Mouse (Mus musculus) liver, embryonic 16.5 days (tissue): ENCODE data around the gene Vmn1r9. TPM values are rescaled to one million over a fixed set of nuclear protein-coding genes. Genes with fewer than 3 reads are reported as not detected.
"Not testable (repeated sequence)": the region's sequence is repeated elsewhere in the genome, so short reads cannot be mapped to it uniquely, and the experiment has no call there.

Experiments used
- ATAC-seq: fragments of 200-750 bp; cut with Nextera tagmentation; 2 replicates; pipeline ENCODE4 v1.8.0; 2017; ENCODE audit warnings: low read depth, mild to moderate bottlenecking, moderate number of reproducible peaks, moderate library complexity
- H3K27ac ChIP-seq: fragments of 300-500 bp; sonication (generic); 2 replicates; pipeline ENCODE4 v1.5.1; 2014; ENCODE audit warnings: mild to moderate bottlenecking, low read length
- H3K27me3 ChIP-seq: fragments of 300-500 bp; sonication (generic); 2 replicates; pipeline ENCODE4 v1.6.1; 2014; ENCODE audit warnings: low read depth, low read length, mixed read lengths; ENCODE audit not compliant: control insufficient read depth, insufficient read depth
- H3K36me3 ChIP-seq: fragments of 300-500 bp; sonication (generic); 2 replicates; pipeline ENCODE4 v1.6.1; 2014; ENCODE audit warnings: mild to moderate bottlenecking; ENCODE audit not compliant: control insufficient read depth, insufficient read depth
- H3K4me1 ChIP-seq: fragments of 300-500 bp; sonication (generic); 2 replicates; pipeline ENCODE4 v1.6.1; 2014; ENCODE audit warnings: low read depth, low read length, mixed read lengths; ENCODE audit not compliant: control insufficient read depth
- H3K4me2 ChIP-seq: fragments of 300-500 bp; sonication (generic); 2 replicates; pipeline ENCODE4 v1.6.1; 2014; ENCODE audit warnings: low read depth, low read length, mixed read lengths
- H3K4me3 ChIP-seq: fragments of 300-500 bp; sonication (generic); 2 replicates; pipeline ENCODE4 v1.5.1; 2014; ENCODE audit warnings: low read depth, mild to moderate bottlenecking, low read length
- H3K9ac ChIP-seq: fragments of 300-500 bp; sonication (generic); 2 replicates; pipeline ENCODE4 v1.6.1; 2014; ENCODE audit warnings: low read depth, low read length
- H3K9me3 ChIP-seq: fragments of 300-500 bp; sonication (generic); replicated peaks from 2 replicates; pipeline ENCODE4 v1.6.1; 2016; ENCODE audit warnings: low read length; ENCODE audit not compliant: control insufficient read depth
- WGBS: fragments of 180-500 bp; shearing (Covaris S2); extraction: QIAGEN DNeasy Blood & Tissue Kit; methylation state at CpG from one replicate; pipeline ENCODE4 v1.1.7; 2014; ENCODE audit not compliant: insufficient replicate concordance; 5-methylcytosine and 5-hydroxymethylcytosine counted together
- polyA plus RNA-seq: library from polyadenylated mRNA; unstranded; fragments of >200 nt; fragmentation: Nextera tagmentation; extraction: Ambion mirVana; gene quantifications from 2 replicates; pipeline ENCODE4 v1.2.1, GENCODE M21; 2015

Gene Vmn1r9
- polyA plus RNA-seq: not detected in 2 replicates

DNA sequence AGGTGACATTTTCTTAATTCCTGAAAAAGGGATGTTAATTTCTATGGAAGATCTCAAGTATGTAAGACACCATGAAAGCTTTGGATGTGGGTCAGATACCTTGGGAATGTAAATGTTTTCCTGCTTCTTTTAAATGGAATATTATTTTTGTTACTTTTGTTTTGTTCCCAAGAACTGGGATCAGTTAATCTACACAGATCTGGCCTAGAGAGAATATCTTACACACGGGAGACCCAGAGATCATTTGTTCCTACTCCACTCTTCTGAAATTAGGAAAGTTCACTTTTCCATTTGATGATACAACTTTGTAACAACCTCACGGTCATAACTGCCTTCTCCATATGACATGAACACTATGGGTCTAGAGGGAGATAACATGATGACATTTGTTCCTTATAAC, at the start of gene Vmn1r9:
TSS of gene Vmn1r9 (plus strand) at position 301 of the 400 bp plus-strand sequence.
- Histone ChIP-seq H3K9ac (no peak within 1 kb of the TSS), H3K9me3 (no peaks in the 10 kb centered on the region), H3K27ac (no peak within 1 kb of the TSS), H3K4me3 (no peak within 1 kb of the TSS), H3K36me3 (no peaks in the 10 kb centered on the region), H3K27me3 (no peaks in the 10 kb centered on the region), H3K4me1 (no peaks in the 10 kb centered on the region), H3K4me2 (no peak within 1 kb of the TSS)
- no peak for ATAC-seq
- WGBS: 50% methylated on average over 2 of the region's 2 CpGs

DNA sequence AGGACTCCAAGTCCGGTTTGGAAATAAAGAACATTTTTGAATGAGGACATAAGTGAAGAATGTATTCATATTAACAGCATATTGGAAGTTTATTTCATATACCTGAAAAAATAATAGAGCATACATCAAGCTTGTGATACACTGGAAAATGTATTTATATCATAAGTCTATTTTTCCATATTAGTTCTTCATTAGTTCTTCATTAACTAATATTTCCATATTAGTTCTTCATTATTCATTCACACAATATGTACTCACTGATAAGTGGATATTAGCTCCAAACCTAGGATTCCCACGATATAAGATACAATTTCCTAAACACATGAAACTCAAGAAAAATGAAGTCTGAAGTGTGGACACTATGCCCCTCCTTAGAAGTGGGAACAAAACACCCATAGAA, 41.4 kb upstream of the Vmn1r9 start, which contains the start of gene Vmn1r7:
TSS of gene Vmn1r7 (minus strand) at position 101 of the 400 bp plus-strand sequence.
- not testable (repeated sequence) for H3K27ac ChIP-seq, H3K27me3 ChIP-seq, ATAC-seq, H3K4me3 ChIP-seq, H3K4me1 ChIP-seq, H3K4me2 ChIP-seq, H3K36me3 ChIP-seq, H3K9ac ChIP-seq, H3K9me3 ChIP-seq
- 60% methylated on average over 2 of the region's 2 CpGs for WGBS

- H3K4me1 ChIP-seq: no peaks in the 10 kb centered on the region
- H3K36me3 ChIP-seq: no peaks in the 10 kb centered on the region
- H3K27ac ChIP-seq: no peak within 1 kb of the TSS
- H3K4me2 ChIP-seq: no peak within 1 kb of the TSS
- no peaks in the 10 kb centered on the region for H3K27me3 ChIP-seq
- no peak within 1 kb of the TSS for H3K4me3 ChIP-seq
- H3K9ac ChIP-seq: no peak within 1 kb of the TSS
- no peaks in the 10 kb centered on the region for H3K9me3 ChIP-seq
- no peak for ATAC-seq
Observed at GRCm38 (mm10) chr6:57031984-57032383, 34.6 kb upstream of the Vmn1r9 start, which contains the start of gene Vmn1r8. Gene Vmn1r8 (plus strand): TSS chr6:57032284.

- Histone ChIP-seq H3K4me1 (no peaks in the 10 kb centered on the region), H3K27me3 (no peaks in the 10 kb centered on the region), H3K27ac (no peak overlapping the region), H3K4me3 (no peak overlapping the region), H3K9me3 (no peaks in the 10 kb centered on the region), H3K4me2 (no peak overlapping the region), H3K9ac (no peak overlapping the region), H3K36me3 (no peaks in the 10 kb centered on the region)
- no peak for ATAC-seq
- 37% methylated on average over 2 of the region's 2 CpGs for WGBS
Observed at GRCm38 (mm10) chr6:57034674-57035073, 31.9 kb upstream of the Vmn1r9 start.

GRCm38 (mm10) chr6:57063730-57064129, 2.9 kb upstream of the Vmn1r9 start:
- Histone ChIP-seq H3K27ac (no peak overlapping the region), H3K36me3 (no peaks in the 10 kb centered on the region), H3K27me3 (no peaks in the 10 kb centered on the region), H3K4me3 (no peak overlapping the region), H3K4me2 (no peak overlapping the region), H3K9ac (no peak overlapping the region), H3K9me3 (no peaks in the 10 kb centered on the region), H3K4me1 (no peaks in the 10 kb centered on the region)
- no peak for ATAC-seq

GRCm38 (mm10) chr6:57106358-57106757, 39.8 kb downstream of the Vmn1r9 start:
- Histone ChIP-seq H3K36me3 (no peaks in the 10 kb centered on the region), H3K9me3 (no peaks in the 10 kb centered on the region), H3K27ac (no peak overlapping the region), H3K9ac (no peak overlapping the region), H3K4me3 (no peak overlapping the region), H3K4me2 (no peak overlapping the region), H3K27me3 (no peaks in the 10 kb centered on the region), H3K4me1 (no peaks in the 10 kb centered on the region)
- ATAC-seq: no peak
- WGBS: 50% methylated on average over 1 of the region's 1 CpGs

DNA sequence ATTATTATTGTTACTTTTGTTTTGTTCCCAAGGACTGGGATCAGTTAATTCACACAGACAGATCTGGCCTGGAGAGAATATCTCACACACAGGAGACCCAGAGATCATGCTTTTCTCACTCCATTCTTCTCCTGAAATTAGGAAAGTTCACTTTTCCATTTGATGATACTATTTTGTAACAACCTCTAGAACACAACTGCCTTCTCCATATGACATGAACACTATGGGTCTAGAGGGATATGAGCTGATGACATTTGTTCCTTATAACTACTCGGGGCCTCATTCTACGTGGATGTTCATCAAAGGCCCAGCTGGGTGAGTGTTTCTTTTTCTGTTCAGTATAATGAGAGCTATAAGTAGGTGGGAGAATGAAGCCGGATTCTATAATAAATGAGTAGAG, 42.6 kb downstream of the Vmn1r9 start, which contains the start of gene Vmn1r10:
TSS of gene Vmn1r10 (plus strand) at position 301 of the 400 bp plus-strand sequence.
- H3K9ac ChIP-seq: no peak within 1 kb of the TSS
- H3K4me2 ChIP-seq: no peak within 1 kb of the TSS
- no peak within 1 kb of the TSS for H3K27ac ChIP-seq
- no peaks in the 10 kb centered on the region for H3K36me3 ChIP-seq
- H3K4me3 ChIP-seq: no peak within 1 kb of the TSS
- no peak for ATAC-seq
- H3K27me3 ChIP-seq: no peaks in the 10 kb centered on the region
- no peaks in the 10 kb centered on the region for H3K9me3 ChIP-seq
- WGBS: 50% methylated on average over 3 of the region's 3 CpGs
- no peaks in the 10 kb centered on the region for H3K4me1 ChIP-seq

Other genes with a start within 250 kb of the Vmn1r9 start
- 22.1 and 23.9 TPM in 2 replicates for gene Fkbp9, start 234.7 kb upstream of the Vmn1r9 start, polyA plus RNA-seq
- 240 and 242 TPM in 2 replicates for gene Nt5c3, start 142.9 kb upstream of the Vmn1r9 start, polyA plus RNA-seq
- 0.15 and 0.18 TPM in 2 replicates for gene Vmn1r4, start 142.8 kb upstream of the Vmn1r9 start, polyA plus RNA-seq
- not detected in 2 replicates for gene Vmn1r5, start 96.5 kb upstream of the Vmn1r9 start, polyA plus RNA-seq
- gene Vmn1r6, start 69.5 kb upstream of the Vmn1r9 start, polyA plus RNA-seq: not detected in 2 replicates
- not detected in 2 replicates for gene Vmn1r7, start 41.5 kb upstream of the Vmn1r9 start, polyA plus RNA-seq
- gene Vmn1r8, start 34.5 kb upstream of the Vmn1r9 start, polyA plus RNA-seq: not detected in 2 replicates
- gene Vmn1r10, start 42.7 kb downstream of the Vmn1r9 start, polyA plus RNA-seq: not detected in 2 replicates
- not detected in 2 replicates for gene Vmn1r11, start 66.7 kb downstream of the Vmn1r9 start, polyA plus RNA-seq
- not detected in 2 replicates for gene Vmn1r12, start 90.1 kb downstream of the Vmn1r9 start, polyA plus RNA-seq
- gene Vmn1r13, start 136.5 kb downstream of the Vmn1r9 start, polyA plus RNA-seq: not detected in 2 replicates
- gene Vmn1r14, start 164.9 kb downstream of the Vmn1r9 start, polyA plus RNA-seq: not detected in 2 replicates
- gene Vmn1r15, start 191.2 kb downstream of the Vmn1r9 start, polyA plus RNA-seq: not detected in 2 replicates